Mouse (Mus musculus) neural tube, embryonic 11.5 days (tissue): Measurements from ENCODE around the gene Gm5538. TPM values are rescaled to one million over a fixed set of nuclear protein-coding genes. Genes with fewer than 3 reads are reported as not detected.

ENCODE experiments used
- ATAC-seq: fragments of 200-750 bp; cut with Nextera tagmentation; 2 replicates; pipeline ENCODE4 v1.8.0; 2017; ENCODE audit warnings: moderate number of reproducible peaks, mild to moderate bottlenecking, moderate TSS enrichment, moderate library complexity; ENCODE audit not compliant: insufficient read depth, low FRiP score, low TSS enrichment
- DNase-seq: peaks from one replicate; pipeline ENCODE4 v3.0.0-alpha.2; 2015; ENCODE audit warnings: low spot score
- H3K27ac ChIP-seq: fragments of 300-500 bp; sonication (generic); 2 replicates; pipeline ENCODE4 v1.5.1; 2014; ENCODE audit warnings: low read depth, mild to moderate bottlenecking, low read length
- H3K27me3 ChIP-seq: fragments of 300-500 bp; sonication (generic); 2 replicates; pipeline ENCODE4 v1.6.1; 2014; ENCODE audit warnings: mild to moderate bottlenecking, low read length, mixed read lengths; ENCODE audit not compliant: control insufficient read depth, insufficient read depth
- H3K36me3 ChIP-seq: fragments of 300-500 bp; sonication (generic); 2 replicates; pipeline ENCODE4 v1.6.1; 2014; ENCODE audit warnings: mild to moderate bottlenecking, low read length, moderate library complexity, mixed read lengths; ENCODE audit not compliant: control insufficient read depth, insufficient read depth
- H3K4me1 ChIP-seq: fragments of 300-500 bp; sonication (generic); 2 replicates; pipeline ENCODE4 v1.6.1; 2014; ENCODE audit warnings: low read length, mixed read lengths; ENCODE audit not compliant: control insufficient read depth, insufficient read depth
- H3K4me2 ChIP-seq: fragments of 300-500 bp; sonication (generic); 2 replicates; pipeline ENCODE4 v1.6.1; 2014; ENCODE audit warnings: low read depth, mild to moderate bottlenecking, moderate library complexity
- H3K4me3 ChIP-seq: fragments of 300-500 bp; sonication (generic); 2 replicates; pipeline ENCODE4 v1.5.1; 2014; ENCODE audit warnings: low read depth, low read length
- H3K9ac ChIP-seq: fragments of 300-500 bp; sonication (generic); 2 replicates; pipeline ENCODE4 v1.6.1; 2014; ENCODE audit warnings: mild to moderate bottlenecking, low read length
- H3K9me3 ChIP-seq: fragments of 300-500 bp; sonication (generic); 2 replicates; pipeline ENCODE4 v1.6.1; 2016; ENCODE audit warnings: low read length; ENCODE audit not compliant: control insufficient read depth
- WGBS: fragments of 180-500 bp; shearing (Covaris S2); extraction: QIAGEN DNeasy Blood & Tissue Kit; methylation state at CpG from one replicate; pipeline ENCODE4 v1.1.7; 2014; 5-methylcytosine and 5-hydroxymethylcytosine counted together
- polyA plus RNA-seq: library from polyadenylated mRNA; unstranded; fragments of >200 nt; fragmentation: Nextera tagmentation; extraction: Ambion mirVana; gene quantifications from 2 replicates; pipeline ENCODE4 v1.2.1, GENCODE M21; 2014

Gene Gm5538
- not detected in 2 replicates for polyA plus RNA-seq

GRCm38 (mm10) chr3:59729490-59729889, at the start of gene Gm5538:
TSS of gene Gm5538 (plus strand) at chr3:59729790.
- H3K4me1 ChIP-seq: no peaks in the 10 kb centered on the region
- H3K9me3 ChIP-seq: no peaks in the 10 kb centered on the region
- H3K36me3 ChIP-seq: no peaks in the 10 kb centered on the region
- 90% methylated on average over 2 of the region's 2 CpGs for WGBS
- no peak for ATAC-seq
- no peak for DNase-seq
- H3K9ac ChIP-seq: no peak within 1 kb of the TSS
- H3K27me3 ChIP-seq: no peaks in the 10 kb centered on the region
- H3K4me2 ChIP-seq: no peak within 1 kb of the TSS
- no peak within 1 kb of the TSS for H3K27ac ChIP-seq
- no peak within 1 kb of the TSS for H3K4me3 ChIP-seq

GRCm38 (mm10) chr3:59697391-59697790, 32.2 kb upstream of the Gm5538 start:
- no peak overlapping the region for H3K27ac ChIP-seq
- WGBS: 89% methylated on average over 3 of the region's 3 CpGs
- no peak overlapping the region for H3K4me2 ChIP-seq
- H3K36me3 ChIP-seq: no peaks in the 10 kb centered on the region
- H3K27me3 ChIP-seq: no peaks in the 10 kb centered on the region
- H3K9me3 ChIP-seq: no peaks in the 10 kb centered on the region
- no peak overlapping the region for H3K9ac ChIP-seq
- ATAC-seq: no peak
- H3K4me1 ChIP-seq: no peaks in the 10 kb centered on the region
- no peak overlapping the region for H3K4me3 ChIP-seq
- DNase-seq: no peak

- Histone ChIP-seq H3K27ac (no peak overlapping the region), H3K4me3 (no peak overlapping the region), H3K27me3 (no peaks in the 10 kb centered on the region), H3K36me3 (no peaks in the 10 kb centered on the region), H3K4me2 (no peak overlapping the region), H3K9ac (no peak overlapping the region), H3K4me1 (no peaks in the 10 kb centered on the region), H3K9me3 (no peaks in the 10 kb centered on the region)
- no peak for DNase-seq
- WGBS: 93% methylated on average over 1 of the region's 1 CpGs
- no peak for ATAC-seq
Measured at GRCm38 (mm10) chr3:59702614-59703110, 26.9 kb upstream of the Gm5538 start.

GRCm38 (mm10) chr3:59739866-59740265, 10.3 kb downstream of the Gm5538 start:
- Histone ChIP-seq H3K36me3 (no peaks in the 10 kb centered on the region), H3K9me3 (no peaks in the 10 kb centered on the region), H3K4me3 (no peak overlapping the region), H3K27me3 (no peaks in the 10 kb centered on the region), H3K9ac (no peak overlapping the region), H3K27ac (no peak overlapping the region), H3K4me2 (no peak overlapping the region), H3K4me1 (no peaks in the 10 kb centered on the region)
- DNase-seq (no peak), ATAC-seq (no peak)
- 94% methylated on average over 1 of the region's 1 CpGs for WGBS

- Histone ChIP-seq H3K27ac (no peak overlapping the region), H3K4me2 (no peak overlapping the region)
- no peak for DNase-seq
Measured at GRCm38 (mm10) chr3:59744181-59744580, 14.6 kb downstream of the Gm5538 start.

More at GRCm38 (mm10) chr3:59744181-59744580, 14.6 kb downstream of the Gm5538 start:
- Histone ChIP-seq H3K9ac (no peak overlapping the region), H3K9me3 (no peaks in the 10 kb centered on the region), H3K27me3 (no peaks in the 10 kb centered on the region), H3K4me1 (no peaks in the 10 kb centered on the region), H3K36me3 (no peaks in the 10 kb centered on the region), H3K4me3 (no peak overlapping the region)
- no peak for ATAC-seq
- WGBS: 15% methylated on average over 2 of the region's 2 CpGs

Other genes with a start within 250 kb of the Gm5538 start
- not detected in 2 replicates for gene Gm8298, start 131.3 kb downstream of the Gm5538 start, polyA plus RNA-seq
- gene C130079G13Rik, start 195.4 kb downstream of the Gm5538 start, polyA plus RNA-seq: not detected in 2 replicates